Mouse (Mus musculus) testis, adult 2 months (tissue): ENCODE measurements around the gene Mmrn2. TPM values are rescaled to one million over a fixed set of nuclear protein-coding genes. Genes with fewer than 3 reads are reported as not detected.

Source experiments
- H3K27ac ChIP-seq: fragments of 200-500 bp; 2 replicates; pipeline ENCODE4 v1.5.1; 2012; ENCODE audit warnings: low read depth, low read length; ENCODE audit not compliant: control insufficient read depth, insufficient read depth
- H3K27me3 ChIP-seq: fragments of 200-500 bp; 2 replicates; pipeline ENCODE4 v1.6.1; 2012; ENCODE audit warnings: mild to moderate bottlenecking, low read length, moderate library complexity; ENCODE audit not compliant: control insufficient read depth, insufficient read depth
- H3K36me3 ChIP-seq: fragments of 200-500 bp; 2 replicates; pipeline ENCODE4 v1.6.1; 2012; ENCODE audit warnings: mild to moderate bottlenecking, low read length; ENCODE audit not compliant: control insufficient read depth, insufficient read depth
- H3K4me1 ChIP-seq: fragments of 200-500 bp; 2 replicates; pipeline ENCODE4 v1.6.1; 2012; ENCODE audit warnings: low read length; ENCODE audit not compliant: control insufficient read depth, insufficient read depth
- H3K4me3 ChIP-seq: fragments of 200-500 bp; 2 replicates; pipeline ENCODE4 v1.5.1; 2012; ENCODE audit warnings: low read depth, mild to moderate bottlenecking, low read length, moderate library complexity, mixed read lengths; ENCODE audit not compliant: control insufficient read depth
- CTCF ChIP-seq: fragments of 200-500 bp; IDR thresholded peaks from 2 replicates; pipeline ENCODE4 v1.5.1; 2012; ENCODE audit warnings: low read depth, mild to moderate bottlenecking, inconsistent platforms, low read length, moderate library complexity; ENCODE audit not compliant: control insufficient read depth, insufficient read depth, insufficient replicate concordance
- POLR2A ChIP-seq: fragments of 200-500 bp; IDR thresholded peaks from 2 replicates; pipeline ENCODE4 v1.6.1; 2012; ENCODE audit warnings: low read depth, mild to moderate bottlenecking, inconsistent platforms, low read length, moderate library complexity; ENCODE audit not compliant: control insufficient read depth
- polyA plus RNA-seq: library from polyadenylated mRNA; depleted of rRNA; stranded (reverse); fragments of >200 nt; gene quantifications from 2 replicates; pipeline ENCODE4 v1.2.3, GENCODE M21; 2012

Gene Mmrn2
- polyA plus RNA-seq, 1 experiment, result 0.51 TPM

- Histone ChIP-seq H3K27ac (no peak overlapping the region), H3K27me3 (no peaks in the 10 kb centered on the region), H3K4me3 (no peak overlapping the region), H3K4me1 (no peaks in the 10 kb centered on the region), H3K36me3 (no peaks in the 10 kb centered on the region; the same call in 1 of the 2 replicates)
- TF ChIP-seq CTCF, result no peak
- TF ChIP-seq POLR2A, result no peak
Measured at GRCm38 (mm10) chr14:34343078-34343477, 32.2 kb upstream of the Mmrn2 start.

DNA sequence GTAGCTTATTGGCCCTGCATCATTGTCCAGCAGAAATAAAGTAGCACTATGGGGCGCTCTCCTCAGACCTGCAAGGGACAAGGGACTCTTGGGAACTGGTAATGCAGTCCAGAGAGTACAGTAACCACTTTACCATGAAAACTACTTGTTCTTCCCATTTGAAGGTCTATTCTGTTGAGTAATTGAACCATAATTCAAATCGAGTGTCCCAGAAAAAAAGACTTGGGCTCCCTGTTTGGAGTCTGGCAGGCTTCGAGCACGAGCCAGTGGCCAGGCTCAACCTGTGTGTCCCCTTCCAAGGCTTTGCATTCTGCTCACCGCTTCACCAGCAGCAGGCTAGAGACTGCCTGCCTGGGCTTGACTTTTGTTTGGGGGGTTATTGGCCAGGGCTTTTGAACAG is 30.9 kb upstream of the Mmrn2 start:
- no peaks in the 10 kb centered on the region; the same call in 1 of the 2 replicates for H3K36me3 ChIP-seq

DNA sequence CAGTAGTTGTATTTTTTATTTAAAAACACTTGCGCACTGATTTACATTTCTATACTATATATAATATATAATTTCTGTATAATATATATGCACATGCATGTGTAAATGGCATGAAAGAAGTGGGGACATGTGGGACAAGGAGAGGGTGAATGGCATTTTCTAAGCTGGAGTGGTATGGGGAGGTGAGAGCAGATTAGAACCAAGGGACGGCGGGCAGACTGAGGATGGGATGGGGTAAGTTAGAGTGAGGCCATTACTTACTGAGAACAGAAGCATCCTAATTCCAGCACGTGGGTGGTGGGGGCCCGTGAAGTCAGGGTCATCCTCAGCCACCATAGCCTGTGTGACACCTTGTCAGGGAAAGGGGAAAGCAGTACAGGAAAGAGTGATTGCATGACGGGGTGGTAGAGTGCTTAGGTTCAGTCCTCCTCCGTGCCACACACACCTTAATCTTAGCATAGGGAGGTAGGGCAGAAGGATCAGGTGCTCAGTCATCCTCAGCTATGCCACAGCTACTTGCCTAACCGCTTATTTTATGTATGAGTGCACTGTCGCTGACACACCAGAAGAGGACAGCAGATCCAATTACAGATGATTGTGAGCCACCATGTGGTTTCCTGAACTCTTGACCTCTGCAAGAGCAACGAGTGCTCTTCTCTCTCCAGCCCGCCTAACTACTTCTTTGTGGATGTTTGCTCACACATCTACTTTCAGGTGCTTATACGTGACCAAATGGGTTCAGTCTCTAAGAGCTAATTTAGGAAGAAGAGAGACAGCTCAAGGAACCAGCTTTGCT is 29.3 kb upstream of the Mmrn2 start:
- no peaks in the 10 kb centered on the region; the same call in 1 of the 2 replicates for H3K36me3 ChIP-seq
- TF ChIP-seq CTCF (no peak), POLR2A (no peak)
- H3K4me3 ChIP-seq, result no peak overlapping the region
- no peak overlapping the region for H3K27ac ChIP-seq
- H3K4me1 ChIP-seq, result no peaks in the 10 kb centered on the region
- H3K27me3 ChIP-seq, result no peaks in the 10 kb centered on the region

More for the DNA sequence above, 30.9 kb upstream of the Mmrn2 start:
- H3K4me3 ChIP-seq, result no peak overlapping the region
- TF ChIP-seq POLR2A (no peak), CTCF (no peak)
- H3K4me1 ChIP-seq, result no peaks in the 10 kb centered on the region
- no peaks in the 10 kb centered on the region for H3K27me3 ChIP-seq
- H3K27ac ChIP-seq, result no peak overlapping the region

GRCm38 (mm10) chr14:34347084-34347483 is 28.2 kb upstream of the Mmrn2 start:
- Histone ChIP-seq H3K4me1 (peaks cover 4% of the 10 kb centered on the region), H3K27ac (no peak overlapping the region), H3K27me3 (no peaks in the 10 kb centered on the region), H3K4me3 (no peak overlapping the region), H3K36me3 (no peaks in the 10 kb centered on the region)
- TF ChIP-seq POLR2A (no peak), CTCF (no peak)

- no peaks in the 10 kb centered on the region for H3K27me3 ChIP-seq
- H3K4me3 ChIP-seq, result no peak overlapping the region
- TF ChIP-seq POLR2A (no peak), CTCF (no peak)
- no peaks in the 10 kb centered on the region for H3K36me3 ChIP-seq
- H3K27ac ChIP-seq, result no peak overlapping the region
- H3K4me1 ChIP-seq, result peaks cover 6% of the 10 kb centered on the region
Measured at GRCm38 (mm10) chr14:34348301-34348700, 27.0 kb upstream of the Mmrn2 start.

- peaks cover 6% of the 10 kb centered on the region for H3K4me1 ChIP-seq
- no peaks in the 10 kb centered on the region for H3K27me3 ChIP-seq
- no peak for TF ChIP-seq CTCF
- no peak for TF ChIP-seq POLR2A
- no peak overlapping the region for H3K27ac ChIP-seq
- no peaks in the 10 kb centered on the region for H3K36me3 ChIP-seq
- no peak overlapping the region for H3K4me3 ChIP-seq
Measured at GRCm38 (mm10) chr14:34349007-34349406, 26.3 kb upstream of the Mmrn2 start.

DNA sequence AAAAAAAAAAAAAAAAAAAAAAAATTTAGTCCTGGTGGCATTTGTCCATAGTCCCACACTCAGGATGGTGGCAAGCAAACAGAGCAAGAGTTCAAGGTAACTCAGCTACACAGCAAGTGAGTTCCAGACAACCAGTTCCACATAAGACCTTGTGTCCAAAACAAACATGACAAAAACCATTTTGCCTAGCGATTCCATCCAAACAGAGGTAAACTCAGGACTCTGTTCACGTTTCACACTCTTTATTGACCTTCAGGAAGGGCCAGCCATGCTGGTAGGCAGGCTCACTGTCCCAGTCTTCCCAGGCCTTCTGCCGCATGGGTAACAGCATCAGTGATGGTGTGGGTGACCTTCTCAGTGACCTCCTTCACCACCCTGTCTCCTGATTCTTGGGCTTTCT is 23.6 kb upstream of the Mmrn2 start:
- Histone ChIP-seq H3K4me3 (no peak overlapping the region), H3K4me1 (peaks cover 6% of the 10 kb centered on the region), H3K27me3 (no peaks in the 10 kb centered on the region), H3K36me3 (no peaks in the 10 kb centered on the region), H3K27ac (no peak overlapping the region)
- TF ChIP-seq POLR2A (no peak), CTCF (no peak)
